In genomic region chr1:124674420-124674819, GRCm38 (mm10) we compare ENCODE assay signal across 10 mouse cellular contexts.
DNase-seq lines count a peak whose midpoint lies in the region; ATAC-seq and TF ChIP-seq lines count a peak whose summit lies in the region.
"Had no signal": no experiment of that assay in that cellular context is flagged by ENCODE, and none has a peak within 500 bp of the region (broad histone marks: within the 10 kb centered on the region; RNA-seq: fewer than 3 reads in every experiment).

No protein-coding gene starts in this region.

- H3K27ac ChIP-seq in forebrain, embryonic 10.5 days, result no peak overlapping the region
- H3K27ac ChIP-seq in forebrain, embryonic 16.5 days (ENCODE audit: low read length), result no peak overlapping the region
- no peak overlapping the region for H3K27ac ChIP-seq in liver, embryonic 14.5 days
- no peak overlapping the region for H3K27ac ChIP-seq in liver, embryonic 11.5 days (ENCODE audit: low read depth, low read length)
- no peak overlapping the region for H3K27ac ChIP-seq in limb, embryonic 10.5 days

- H3K36me3 ChIP-seq in forebrain, embryonic 10.5 days (replicated peaks), result no peaks in the 10 kb centered on the region
- no peaks in the 10 kb centered on the region for H3K36me3 ChIP-seq in forebrain, embryonic 16.5 days (ENCODE audit: control insufficient read depth, insufficient read depth)
- no peaks in the 10 kb centered on the region for H3K36me3 ChIP-seq in liver, embryonic 14.5 days (replicated peaks; ENCODE audit: control insufficient read depth, insufficient read depth, low read depth)
- H3K36me3 ChIP-seq in liver, embryonic 11.5 days (ENCODE audit: control insufficient read depth, insufficient read depth, low read length), result no peaks in the 10 kb centered on the region
- H3K36me3 ChIP-seq in limb, embryonic 10.5 days, result no peaks in the 10 kb centered on the region

- CTCF ChIA-PET in Patski (lab: Charles Lee), result interaction anchor here (1.2 kb wide), 1 partner anchor 33 kb away, joined by 3 read pairs; no protein-coding TSS in a partner anchor

- no peaks in the 10 kb centered on the region for H3K27me3 ChIP-seq in forebrain, embryonic 10.5 days (ENCODE audit: poor library complexity, severe bottlenecking)
- H3K27me3 ChIP-seq in forebrain, embryonic 16.5 days (replicated peaks; ENCODE audit: control insufficient read depth, insufficient read depth, low read length), result no peaks in the 10 kb centered on the region
- no peaks in the 10 kb centered on the region for H3K27me3 ChIP-seq in liver, embryonic 14.5 days (ENCODE audit: control insufficient read depth, insufficient read depth, low read length)
- H3K27me3 ChIP-seq in liver, embryonic 11.5 days (replicated peaks; ENCODE audit: control insufficient read depth, insufficient read depth, low read length), result no peaks in the 10 kb centered on the region
- peaks cover 6% of the 10 kb centered on the region for H3K27me3 ChIP-seq in Patski
- no peaks in the 10 kb centered on the region for H3K27me3 ChIP-seq in limb, embryonic 10.5 days (ENCODE audit: low read depth, poor library complexity, severe bottlenecking)
- H3K27me3 ChIP-seq: CH12.LX had no signal

- ATAC-seq in forebrain, embryonic 16.5 days, result no peak
- ATAC-seq in liver, embryonic 14.5 days (ENCODE audit: insufficient read depth), result no peak
- ATAC-seq in liver, embryonic 11.5 days (replicated peaks; ENCODE audit: low FRiP score), result no peak
- ATAC-seq in Patski, result no peak

- DNase-seq in forebrain, embryonic 10.5 days (ENCODE audit: extremely low spot score, low spot score), result peak; percentile 18
- no peak for DNase-seq in liver, embryonic 14.5 days (ENCODE audit: low read depth in 3 of 3, low spot score in 3 of 3)
- DNase-seq in liver, embryonic 11.5 days (ENCODE audit: low spot score), result no peak
- DNase-seq in Patski (ENCODE audit: low read depth, low spot score), result no peak
- DNase-seq in limb, embryonic 10.5 days (ENCODE audit: low spot score), result peak; percentile 39
- DNase-seq in spleen, postnatal 10 days (ENCODE audit: low spot score in 2 of 2), result no peak
- DNase-seq in testis, postnatal 14 days (ENCODE audit: low spot score), result no peak
- DNase-seq: gastrocnemius, postnatal 14 days had no signal

- no peak overlapping the region for H3K9ac ChIP-seq in forebrain, embryonic 16.5 days (replicated peaks; ENCODE audit: low read depth, low read length)
- no peak overlapping the region for H3K9ac ChIP-seq in liver, embryonic 14.5 days (replicated peaks)
- H3K9ac ChIP-seq in liver, embryonic 11.5 days (ENCODE audit: low read depth, low read length), result no peak overlapping the region

- H3K4me2 ChIP-seq in forebrain, embryonic 16.5 days (ENCODE audit: low read length), result no peak overlapping the region
- no peak overlapping the region for H3K4me2 ChIP-seq in liver, embryonic 14.5 days (ENCODE audit: low read depth)
- no peak overlapping the region for H3K4me2 ChIP-seq in liver, embryonic 11.5 days

- H3K9me3 ChIP-seq in forebrain, embryonic 10.5 days, result no peaks in the 10 kb centered on the region
- H3K9me3 ChIP-seq in forebrain, embryonic 16.5 days (ENCODE audit: control insufficient read depth, low read length), result no peaks in the 10 kb centered on the region
- H3K9me3 ChIP-seq in liver, embryonic 14.5 days (ENCODE audit: control insufficient read depth, low read length), result no peaks in the 10 kb centered on the region
- no peaks in the 10 kb centered on the region for H3K9me3 ChIP-seq in liver, embryonic 11.5 days (ENCODE audit: control insufficient read depth, low read length)
- no peaks in the 10 kb centered on the region for H3K9me3 ChIP-seq in limb, embryonic 10.5 days (replicated peaks)

- no peaks in the 10 kb centered on the region for H3K4me1 ChIP-seq in forebrain, embryonic 10.5 days
- no peaks in the 10 kb centered on the region for H3K4me1 ChIP-seq in forebrain, embryonic 16.5 days (replicated peaks; ENCODE audit: control insufficient read depth, insufficient read depth, low read length)
- H3K4me1 ChIP-seq in liver, embryonic 14.5 days (replicated peaks; ENCODE audit: control insufficient read depth in 2 of 2, insufficient read depth in 2 of 2, low read length in 1 of 2), result no peaks in the 10 kb centered on the region
- H3K4me1 ChIP-seq in liver, embryonic 11.5 days (replicated peaks; ENCODE audit: control insufficient read depth, insufficient read depth, low read length), result no peaks in the 10 kb centered on the region
- no peaks in the 10 kb centered on the region for H3K4me1 ChIP-seq in limb, embryonic 10.5 days

- POLR2A ChIA-PET in Patski (lab: Charles Lee), result no interaction called here

- in situ Hi-C loops in Patski (cut with MboI; ENCODE audit: low pct_unique_long_range_greater_than_20kb), result no loop called here

- no peak for TF ChIP-seq EP300 in liver, embryonic 14.5 days (IDR thresholded peaks at IDR 0.05; ENCODE audit: low read depth)

- WGBS in forebrain, embryonic 10.5 days, result 32% methylated on average over 2 of the region's 2 CpGs
- WGBS in forebrain, embryonic 16.5 days, result 19% methylated on average over 2 of the region's 2 CpGs
- 19% methylated on average over 2 of the region's 2 CpGs for WGBS in liver, embryonic 14.5 days (ENCODE audit: insufficient replicate concordance)
- WGBS in liver, embryonic 11.5 days, result 19% methylated on average over 2 of the region's 2 CpGs
- WGBS in limb, embryonic 10.5 days, result 29% methylated on average over 2 of the region's 2 CpGs

- peak; percentile 50 for TF ChIP-seq CTCF in liver, embryonic 14.5 days (IDR thresholded peaks at IDR 0.05; ENCODE audit: low read depth)
- peak; percentile 61 for TF ChIP-seq CTCF in Patski (IDR thresholded peaks at IDR 0.05)

- no peak overlapping the region for H3K4me3 ChIP-seq in forebrain, embryonic 10.5 days
- no peak overlapping the region for H3K4me3 ChIP-seq in forebrain, embryonic 16.5 days (replicated peaks; ENCODE audit: low read length)
- H3K4me3 ChIP-seq in liver, embryonic 14.5 days (ENCODE audit: insufficient read depth in 1 of 2, low read depth in 2 of 2, low read length in 2 of 2), result no peak overlapping the region
- no peak overlapping the region for H3K4me3 ChIP-seq in liver, embryonic 11.5 days (ENCODE audit: low read depth, low read length)
- H3K4me3 ChIP-seq in limb, embryonic 10.5 days, result no peak overlapping the region

Comparison
In these comparisons a context has a peak if more than half of its experiments do, and no peak if none do; other contexts are left out.
1. DNase-seq: peak in forebrain, embryonic 10.5 days (single experiment) and limb, embryonic 10.5 days (single experiment); none in liver, embryonic 14.5 days (0 of 3), liver, embryonic 11.5 days (single experiment), Patski (single experiment), spleen, postnatal 10 days (0 of 2) and testis, postnatal 14 days (single experiment).